Mouse (Mus musculus) gastrocnemius, postnatal 14 days (tissue): ENCODE data around the gene Foxp1. TPM values are rescaled to one million over a fixed set of nuclear protein-coding genes. Genes with fewer than 3 reads are reported as not detected.

Source experiments
- DNase-seq: peaks from one replicate; pipeline ENCODE4 v3.0.0; 2021; ENCODE audit warnings: mixed read lengths
- intact Hi-C: fragments of 180-260 bp; cut with DNase I; formaldehyde crosslinking; loops from one replicate; pipeline ENCODE4 v1.15.1; 2025; ENCODE audit warnings: low total_unique reads
- total RNA-seq, 2 experiments: library from RNA; stranded (reverse); gene quantifications; 2 replicates each; pipeline ENCODE4 v1.2.3; 2021

Gene Foxp1
- total RNA-seq, 2 experiments from 2014 or later: 18.0 to 20.7 TPM

- DNase-seq: no peak
- intact Hi-C loops: no loop called here
Measured at GRCm38 (mm10) chr6:99205587-99206436, 316.7 kb downstream of the Foxp1 start.

GRCm38 (mm10) chr6:99204780-99205586 lies 317.5 kb downstream of the Foxp1 start:
- intact Hi-C loops: no loop called here

GRCm38 (mm10) chr6:99204052-99204779 lies 318.3 kb downstream of the Foxp1 start:
- no peak for DNase-seq
- intact Hi-C loops: no loop called here

More at GRCm38 (mm10) chr6:99204780-99205586, 317.5 kb downstream of the Foxp1 start:
- no peak for DNase-seq

- intact Hi-C loops: no loop called here
- DNase-seq: no peak
Measured at GRCm38 (mm10) chr6:99203231-99203630, 319.3 kb downstream of the Foxp1 start.

- no peak for DNase-seq
- intact Hi-C loops: no loop called here
Measured at GRCm38 (mm10) chr6:99202781-99203180, 319.7 kb downstream of the Foxp1 start.

- no peak for DNase-seq
- intact Hi-C loops: no loop called here
Measured at GRCm38 (mm10) chr6:99201271-99201705, 321.2 kb downstream of the Foxp1 start.

GRCm38 (mm10) chr6:99200656-99201055 lies 321.9 kb downstream of the Foxp1 start:
- intact Hi-C loops: no loop called here
- DNase-seq: no peak

- no peak for DNase-seq
- intact Hi-C loops: no loop called here
Measured at GRCm38 (mm10) chr6:99199277-99199676, 323.2 kb downstream of the Foxp1 start.

- intact Hi-C loops: no loop called here
- DNase-seq: no peak
Measured at GRCm38 (mm10) chr6:99193697-99194096, 328.8 kb downstream of the Foxp1 start.

- intact Hi-C loops: no loop called here
- DNase-seq: no peak
Measured at GRCm38 (mm10) chr6:99191636-99192137, 330.8 kb downstream of the Foxp1 start.

GRCm38 (mm10) chr6:99191041-99191635 lies 331.4 kb downstream of the Foxp1 start:
- DNase-seq: no peak
- intact Hi-C loops: no loop called here

GRCm38 (mm10) chr6:99189967-99190366 lies 332.6 kb downstream of the Foxp1 start:
- no peak for DNase-seq
- intact Hi-C loops: no loop called here

- intact Hi-C loops: no loop called here
- DNase-seq: no peak
Measured at GRCm38 (mm10) chr6:99188366-99189216, 333.9 kb downstream of the Foxp1 start.

- intact Hi-C loops: no loop called here
Measured at GRCm38 (mm10) chr6:99187914-99188313, 334.6 kb downstream of the Foxp1 start.

GRCm38 (mm10) chr6:99187415-99187814 lies 335.1 kb downstream of the Foxp1 start:
- intact Hi-C loops: no loop called here

More at GRCm38 (mm10) chr6:99187914-99188313, 334.6 kb downstream of the Foxp1 start:
- DNase-seq: no peak

GRCm38 (mm10) chr6:99186569-99186968 lies 336.0 kb downstream of the Foxp1 start:
- no peak for DNase-seq
- intact Hi-C loops: no loop called here

More at GRCm38 (mm10) chr6:99187415-99187814, 335.1 kb downstream of the Foxp1 start:
- no peak for DNase-seq

- intact Hi-C loops: no loop called here
- no peak for DNase-seq
Measured at GRCm38 (mm10) chr6:99185797-99186196, 336.7 kb downstream of the Foxp1 start.

- intact Hi-C loops: no loop called here
- no peak for DNase-seq
Measured at GRCm38 (mm10) chr6:99184051-99184450, 338.5 kb downstream of the Foxp1 start.
